Mouse (Mus musculus) heart, postnatal 36 days (tissue): ENCODE measurements at regions not wholly inside any gene's neighbourhood (a gene's known extent, or its start where the extent isn't known, plus 50 kb on each side); places are given as distances from the start of the nearest gene placed in this dataset.

Experiments used
- DNase-seq, 2 experiments: peaks; one replicate each; pipeline ENCODE4 v3.0.0; 2021 to 2022
- intact Hi-C: fragments of 180-260 bp; cut with DNase I; formaldehyde crosslinking; loops from one replicate; pipeline ENCODE4 v1.15.1; 2025

DNA sequence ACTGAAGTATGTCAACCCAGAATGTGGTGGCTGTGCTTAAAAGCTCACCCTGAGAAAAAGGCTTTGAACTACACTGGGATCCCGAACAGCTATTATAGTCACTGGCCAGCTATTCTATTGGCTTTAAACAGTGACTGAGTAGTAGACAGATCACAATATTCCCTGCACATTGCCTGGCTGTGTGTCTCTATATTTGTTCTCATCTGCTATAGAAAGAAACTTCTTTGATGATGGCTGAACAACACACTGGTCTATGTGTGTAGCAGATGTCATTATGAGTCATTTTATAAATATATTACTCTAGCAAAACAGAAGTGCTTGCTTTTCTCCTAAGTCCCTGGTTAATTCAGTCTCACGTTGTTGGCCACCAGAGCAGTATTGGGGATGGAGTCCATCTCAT, 152.1 kb upstream of the Slco6d1 start:
- intact Hi-C loops: no loop called here
- DNase-seq: no peak

DNA sequence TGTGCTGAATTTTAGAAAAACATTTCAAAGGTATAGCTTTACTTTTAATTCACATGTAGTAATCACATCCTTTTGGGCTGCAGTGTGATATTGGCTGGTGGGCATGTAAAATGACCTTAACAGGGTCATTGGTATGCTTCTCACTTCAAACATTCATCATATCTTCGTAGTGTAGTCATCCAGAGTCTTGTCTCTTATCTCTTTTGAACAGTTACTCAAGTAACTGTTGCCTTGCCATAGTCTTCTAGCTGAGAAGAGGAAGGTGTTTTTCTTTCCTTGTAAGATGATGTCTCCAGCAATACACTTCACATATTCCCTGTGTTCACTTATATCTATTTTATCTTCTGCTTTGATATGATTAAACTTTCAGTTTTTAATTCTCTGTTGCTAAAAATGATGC, 150.7 kb upstream of the Slco6d1 start:
- DNase-seq: no peak
- intact Hi-C loops: no loop called here

DNA sequence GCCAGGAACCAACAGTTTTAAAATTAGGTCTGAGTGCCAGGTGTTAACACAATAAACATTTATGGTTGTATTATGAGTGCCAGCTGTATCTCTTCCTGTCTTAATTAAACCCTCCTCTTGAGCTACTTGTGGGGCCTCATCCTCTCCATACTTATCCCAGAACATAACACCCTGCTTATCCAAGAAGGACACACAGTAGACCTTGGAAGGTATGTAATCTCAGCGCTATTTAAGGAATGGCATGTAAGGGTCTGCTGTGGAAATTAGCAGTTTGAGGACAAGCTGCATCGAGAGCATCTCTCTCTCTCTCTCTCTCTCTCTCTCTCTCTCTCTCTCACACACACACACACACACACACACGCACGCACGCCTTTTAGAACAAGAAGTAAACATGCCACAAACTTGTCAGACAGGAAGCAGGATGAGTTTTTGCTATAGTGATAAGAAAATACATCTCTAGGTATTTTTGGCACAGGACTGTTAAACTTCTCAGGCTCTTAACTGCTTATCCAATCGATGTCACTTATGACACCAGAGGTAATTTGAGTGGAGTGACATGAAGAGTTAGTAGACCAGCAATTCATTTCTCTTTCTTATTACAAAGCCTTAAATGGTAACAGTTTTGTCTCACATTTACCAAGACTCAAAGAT, 146.8 kb upstream of the Slco6d1 start:
- DNase-seq: no peak
- intact Hi-C loops: no loop called here

DNA sequence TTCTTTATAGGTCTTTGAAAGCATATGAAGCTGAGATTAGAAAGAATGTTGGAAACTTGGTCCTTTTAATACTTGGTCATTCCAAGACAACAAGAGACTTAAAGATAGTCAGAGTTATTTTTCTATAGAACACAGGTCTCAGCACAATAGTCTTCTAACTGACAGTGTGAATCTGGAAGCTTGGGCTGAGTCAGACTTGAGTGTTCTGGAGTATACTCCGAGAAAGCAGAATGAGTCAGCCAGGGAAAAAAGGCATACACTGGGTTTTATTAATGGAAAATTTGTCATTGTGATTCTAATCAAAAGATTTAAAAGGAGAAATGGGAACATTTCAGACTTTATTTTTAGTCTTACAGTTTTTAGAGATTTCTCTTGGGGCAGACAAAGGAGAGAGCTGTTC, 145.4 kb upstream of the Slco6d1 start:
- intact Hi-C loops: no loop called here
- DNase-seq: no peak

DNA sequence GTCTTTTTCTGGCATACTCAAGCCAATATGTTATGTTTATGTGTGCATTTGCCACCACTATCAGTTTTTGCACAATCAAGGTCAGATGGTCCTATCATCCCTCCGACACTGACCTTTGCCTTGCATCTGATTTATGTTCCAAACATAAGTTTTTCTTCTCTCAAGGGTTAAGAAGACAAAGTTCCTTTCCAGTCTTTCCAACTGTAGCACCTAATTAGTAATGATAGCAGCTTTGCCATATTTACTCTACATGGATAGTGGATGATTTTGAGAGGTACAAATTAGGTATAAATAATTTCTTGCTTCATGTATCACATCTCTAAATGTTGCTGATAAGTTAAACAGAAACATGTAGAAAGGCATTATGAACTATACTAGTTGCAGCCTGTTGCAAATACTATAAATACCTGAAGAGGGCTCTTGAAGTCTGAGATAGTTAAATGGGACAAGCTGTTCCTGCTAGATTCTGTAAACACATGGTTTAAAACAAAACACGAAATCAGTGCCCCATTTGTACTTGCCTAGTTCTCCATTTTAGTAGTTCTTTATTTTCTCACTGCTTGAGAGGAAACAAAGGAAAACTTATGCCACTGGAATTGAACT, 141.4 kb upstream of the Slco6d1 start:
- intact Hi-C loops: no loop called here
- DNase-seq: no peak

DNA sequence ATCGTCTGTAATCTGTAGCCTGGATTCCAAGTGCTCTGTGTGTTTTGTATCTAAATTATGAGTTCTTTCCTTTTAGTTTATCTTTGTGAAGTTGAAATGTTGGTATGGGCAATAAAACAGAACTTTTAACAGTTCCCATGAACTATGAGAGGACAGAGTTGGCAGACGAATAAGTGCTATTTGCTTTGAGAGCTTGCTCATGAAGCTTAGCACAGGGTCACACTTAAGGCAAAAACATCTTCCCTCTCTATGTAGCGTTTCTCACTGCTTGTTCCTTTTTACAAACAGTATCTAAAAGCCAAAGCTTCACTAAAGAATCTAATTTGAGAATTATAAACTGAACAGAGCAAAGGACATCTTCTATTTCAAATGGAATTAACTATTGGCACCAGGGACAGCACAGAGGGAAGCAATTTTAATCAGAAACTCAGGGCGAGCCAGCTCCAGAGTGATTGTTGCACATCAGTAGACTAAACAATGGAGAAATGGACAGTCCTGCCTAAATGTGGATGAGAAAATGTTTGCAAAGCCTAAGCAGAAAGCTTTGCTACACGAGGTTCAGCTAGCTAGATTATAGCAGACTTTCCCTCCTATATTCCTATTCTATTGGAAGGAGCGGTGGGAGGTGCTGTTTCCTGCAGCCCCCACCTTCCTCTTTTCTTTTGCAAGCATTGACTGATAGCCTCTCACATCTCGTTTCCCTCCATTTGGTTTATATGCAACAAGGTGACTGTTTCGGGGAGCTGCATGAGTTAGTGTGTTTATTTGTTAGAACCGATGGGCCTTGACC, 140.5 kb upstream of the Slco6d1 start:
- DNase-seq: no peak
- intact Hi-C loops: no loop called here

DNA sequence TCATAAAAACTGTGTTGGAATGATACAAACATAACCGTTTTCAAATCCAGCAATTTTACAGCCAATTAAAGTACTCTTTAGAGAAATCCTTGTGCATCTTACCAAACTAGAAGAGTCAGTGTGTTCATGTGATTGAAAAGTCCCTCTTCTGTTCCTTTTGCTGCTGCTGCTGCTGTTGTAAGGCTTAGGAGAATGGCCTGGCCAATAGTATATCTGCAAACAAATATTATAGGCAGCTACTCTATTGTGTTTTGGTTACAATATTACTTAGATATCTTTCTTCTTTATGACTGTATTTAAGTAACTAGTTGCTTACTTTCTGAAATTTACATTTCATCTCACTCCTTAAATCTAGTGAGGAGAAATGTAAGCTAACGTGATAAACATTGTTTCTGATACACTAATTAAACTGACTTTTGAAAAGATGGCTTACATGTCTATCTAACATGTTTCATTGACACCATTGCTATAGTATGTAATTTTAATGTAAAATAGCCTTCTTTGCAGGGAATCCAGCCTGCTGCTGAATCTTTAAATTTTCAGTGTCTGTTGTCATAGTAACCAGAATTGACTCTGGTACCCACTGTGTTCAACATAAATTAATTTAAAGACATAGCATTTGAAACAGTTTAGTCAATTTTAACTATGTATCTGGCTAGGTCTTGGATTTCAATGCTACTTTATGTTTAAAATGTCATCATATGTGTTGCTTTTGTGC, 139.7 kb upstream of the Slco6d1 start:
- DNase-seq: no peak
- intact Hi-C loops: no loop called here

DNA sequence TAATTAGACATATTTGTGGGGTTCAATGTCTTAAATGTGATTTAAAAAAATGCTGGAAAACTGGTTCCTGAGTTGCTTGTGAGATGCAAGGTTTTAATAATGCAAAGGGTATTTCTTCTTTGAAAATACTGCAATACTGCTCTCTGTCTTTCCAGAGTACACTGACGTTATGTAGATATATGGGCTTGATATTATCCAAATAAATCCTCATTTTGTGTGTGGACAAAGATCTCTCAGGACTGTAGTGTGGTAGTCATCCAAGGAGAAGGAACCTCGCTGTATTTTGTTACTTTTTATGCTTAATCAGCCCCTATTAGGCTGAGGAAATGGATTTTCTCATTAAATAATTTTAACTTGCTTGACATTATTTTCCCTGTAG, 139.2 kb upstream of the Slco6d1 start:
- DNase-seq: no peak
- intact Hi-C loops: no loop called here

DNA sequence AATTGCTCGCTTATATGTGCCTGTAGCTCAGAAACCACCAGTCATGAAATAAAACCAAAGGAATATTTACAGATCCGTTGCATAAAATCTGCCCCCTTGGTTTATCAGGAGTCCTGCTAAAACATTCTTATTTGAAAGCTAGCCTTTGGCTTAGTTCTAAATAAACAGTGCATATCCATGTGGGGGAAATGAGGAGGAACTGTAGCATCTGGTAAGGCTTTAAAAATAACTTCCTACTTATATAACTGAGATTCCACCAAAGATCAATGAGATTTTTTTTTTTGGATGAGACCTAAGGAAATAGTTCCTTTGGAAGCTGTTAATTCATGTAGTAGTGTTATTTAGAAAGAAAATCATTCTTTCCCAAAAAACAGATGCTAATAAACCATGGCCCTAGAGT, 117.8 kb upstream of the Slco6d1 start:
- intact Hi-C loops: no loop called here
- no peak for DNase-seq

DNA sequence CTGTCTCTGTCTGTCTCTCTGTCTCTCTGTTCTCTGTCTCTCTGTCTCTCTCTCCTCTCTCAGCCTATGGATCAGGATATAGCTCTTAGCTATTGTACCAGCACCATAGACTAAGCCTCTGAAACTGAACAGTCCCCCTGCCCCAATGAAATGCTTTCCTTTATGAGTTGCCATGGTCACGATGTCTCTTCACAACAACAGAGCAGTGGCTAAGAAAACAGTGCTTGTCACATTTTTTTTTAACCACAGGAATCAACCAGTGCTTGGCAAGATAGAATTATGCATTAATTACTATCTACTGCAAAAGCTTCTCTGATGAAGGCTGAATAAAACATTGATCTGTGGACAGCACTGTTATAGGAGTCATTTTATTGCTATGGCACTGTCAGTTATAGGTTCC, 114.6 kb upstream of the Slco6d1 start:
- DNase-seq: no peak
- intact Hi-C loops: no loop called here

DNA sequence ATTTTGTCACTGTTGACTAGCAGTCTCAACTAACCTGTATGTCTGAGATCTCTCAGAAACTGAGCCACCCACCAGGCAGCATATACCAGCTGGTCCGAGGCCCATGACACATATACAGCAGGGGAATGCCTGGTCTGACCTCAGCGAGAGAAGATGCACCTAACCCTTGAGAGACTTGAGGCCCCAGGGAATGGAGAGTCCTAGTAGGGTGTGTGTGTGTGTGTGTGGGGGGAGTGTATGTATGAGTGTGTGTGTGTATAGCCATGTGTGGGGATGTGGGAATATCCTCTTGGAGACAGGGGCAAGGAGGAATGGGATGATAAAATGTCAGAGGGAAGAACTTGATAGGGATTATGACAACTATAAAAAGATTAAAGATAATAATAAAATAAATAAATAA, 113.4 kb upstream of the Slco6d1 start:
- no peak for DNase-seq
- intact Hi-C loops: no loop called here

DNA sequence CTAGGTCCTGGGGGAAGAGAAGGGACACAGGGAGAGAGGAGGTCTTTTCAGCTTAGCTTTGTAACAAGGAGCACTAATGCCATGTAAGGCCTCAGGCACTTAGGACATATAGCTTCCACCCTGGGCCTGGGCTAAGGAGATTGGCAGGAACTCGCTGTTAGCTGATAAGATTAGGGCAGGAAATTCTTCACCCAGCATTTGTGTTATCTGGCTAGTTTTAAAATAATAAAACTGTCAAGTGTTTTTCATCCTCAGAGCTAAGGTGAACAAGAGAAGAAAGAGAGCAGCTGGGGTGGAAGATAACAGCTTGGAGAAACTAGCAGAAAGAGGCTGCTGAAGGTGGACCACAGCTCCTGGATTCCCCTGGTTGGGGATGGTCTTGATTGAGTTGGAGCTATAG, 111.0 kb upstream of the Slco6d1 start:
- no peak for DNase-seq
- intact Hi-C loops: no loop called here

DNA sequence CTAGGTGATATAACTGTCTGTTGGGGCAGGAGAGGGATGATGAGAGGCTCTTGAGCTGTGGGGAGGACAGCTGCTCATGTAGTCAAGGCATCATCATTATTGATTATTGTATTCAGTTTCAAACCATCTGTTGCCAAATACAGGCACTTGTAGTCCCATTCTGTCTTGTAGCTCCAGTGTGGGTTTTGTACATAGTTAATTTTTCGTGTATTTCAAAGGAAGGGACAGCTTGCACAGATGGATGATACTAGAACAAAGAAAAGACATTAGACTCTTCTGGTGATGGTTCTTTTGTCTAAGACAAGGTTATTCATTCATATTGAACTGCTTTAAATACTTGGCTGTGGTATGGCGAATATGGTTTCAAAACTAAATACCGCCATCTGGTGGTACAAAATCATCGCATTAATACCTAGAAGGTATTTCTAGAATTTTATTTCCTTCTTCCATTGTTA, 70.8 kb upstream of the Slco6d1 start:
- intact Hi-C loops: loop anchor here (1.0 to 5.0 kb wide), 2 partner anchors 173 to 541 kb away; no protein-coding TSS in a partner anchor
- DNase-seq: no peak

DNA sequence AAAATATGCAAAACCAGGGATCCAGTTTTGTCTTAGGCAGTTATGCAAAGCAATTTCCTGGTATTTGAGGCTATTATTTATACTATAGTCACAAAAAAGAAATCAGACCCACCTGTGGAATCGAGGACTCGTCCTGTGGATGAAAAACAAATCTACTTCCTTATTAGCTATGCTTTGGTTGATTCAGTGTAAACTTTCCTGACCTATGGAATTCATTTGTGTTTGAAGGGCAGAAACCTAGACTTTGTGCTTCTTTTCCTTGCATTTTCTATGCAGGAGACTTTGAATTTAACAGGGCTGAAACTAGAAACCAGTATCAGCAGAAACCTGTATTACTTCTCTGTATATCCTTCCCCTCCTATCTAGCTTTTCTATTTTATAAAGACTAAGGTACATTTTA, 70.2 kb upstream of the Slco6d1 start:
- intact Hi-C loops: loop anchor here (1.0 to 5.0 kb wide), 2 partner anchors 173 to 541 kb away; no protein-coding TSS in a partner anchor
- DNase-seq: no peak

DNA sequence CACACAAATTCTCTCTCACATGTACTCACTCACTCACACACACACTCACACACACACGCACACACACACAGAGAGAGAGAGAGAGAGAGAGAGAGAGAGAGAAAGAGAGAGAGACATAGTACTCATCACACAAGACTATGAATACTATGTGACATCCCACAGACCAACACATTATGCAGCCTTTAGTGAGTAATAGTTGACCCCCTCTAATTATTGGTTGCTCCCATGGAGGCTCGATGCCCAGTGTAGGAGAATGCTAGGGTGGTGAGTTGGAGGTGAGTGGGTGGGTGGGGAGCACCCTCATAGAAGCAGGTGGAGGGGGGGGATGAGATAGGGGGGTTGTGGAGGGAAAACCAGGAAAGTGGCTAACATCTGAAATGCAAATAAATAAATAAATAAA, 69.4 kb upstream of the Slco6d1 start:
- intact Hi-C loops: loop anchor here (5.0 kb wide), 1 partner anchor 174 kb away; no protein-coding TSS in a partner anchor
- DNase-seq: no peak
